Mouse (Mus musculus) monocyte, adult 5-6 weeks (primary cell): ENCODE measurements around the gene Nova2. TPM values are rescaled to one million over a fixed set of nuclear protein-coding genes. Genes with fewer than 3 reads are reported as not detected.

Source experiments
- ATAC-seq: fragments of 153-309, 156-312 bp; replicated peaks from 2 replicates; pipeline ENCODE4 v1.8.0; 2017; ENCODE audit warnings: mild to moderate bottlenecking; ENCODE audit not compliant: low TSS enrichment, insufficient number of reproducible peaks, severe bottlenecking, poor library complexity, low FRiP score
- total RNA-seq: library from RNA; stranded (forward); fragments of 200-1000, 200-491, 200-594 nt; gene quantifications from 3 replicates; pipeline ENCODE4 v1.2.3, GENCODE M21; 2017

The Nova2 gene
- total RNA-seq, 1 experiment from 2014 or later = not detected

- peak; percentile 51 for ATAC-seq
These were observed 77.3 kb downstream of the Nova2 start for GRCm38 (mm10) chr7:19002848-19003498.

- peak; percentile 64 for ATAC-seq
These were observed 78.4 kb downstream of the Nova2 start, which contains the start of gene Irf2bp1 for GRCm38 (mm10) chr7:19003902-19004630. TSS of gene Irf2bp1 (plus strand) at chr7:19004044.

- ATAC-seq = no peak
These were observed 79.0 kb downstream of the Nova2 start for GRCm38 (mm10) chr7:19004631-19005079.

- no peak for ATAC-seq
These were observed 79.9 kb downstream of the Nova2 start for GRCm38 (mm10) chr7:19005417-19006121.

- peak; percentile 42; the same call in 1 of the 2 replicates for ATAC-seq
These were observed 80.8 kb downstream of the Nova2 start for GRCm38 (mm10) chr7:19006476-19006875.

- ATAC-seq = no peak
These were observed 81.6 kb downstream of the Nova2 start for GRCm38 (mm10) chr7:19007026-19007977.

- no peak for ATAC-seq
These were observed 84.9 kb downstream of the Nova2 start for GRCm38 (mm10) chr7:19010581-19010980.

- no peak for ATAC-seq
These were observed 86.4 kb downstream of the Nova2 start for GRCm38 (mm10) chr7:19012025-19012621.

- ATAC-seq = no peak
These were observed 87.2 kb downstream of the Nova2 start for GRCm38 (mm10) chr7:19012882-19013281.

- no peak for ATAC-seq
These were observed 88.8 kb downstream of the Nova2 start for GRCm38 (mm10) chr7:19014452-19014851.

Other genes starting within 250 kb of the Nova2 start
- gene Psg20, start 239.7 kb upstream of the Nova2 start, total RNA-seq = not detected in 3 replicates
- not detected in 3 replicates for gene Psg22, start 207.8 kb upstream of the Nova2 start, total RNA-seq
- gene Psg19, start 127.4 kb upstream of the Nova2 start, total RNA-seq = not detected in 3 replicates
- not detected in 3 replicates for gene Psg17, start 104.3 kb upstream of the Nova2 start, total RNA-seq
- 0.19 to 0.75 TPM in 2 of 3 replicates, not detected in the other for gene Mill2, start 85.9 kb upstream of the Nova2 start, total RNA-seq
- gene Pglyrp1, start 54.6 kb upstream of the Nova2 start, total RNA-seq = 88.5 to 148 TPM (median 139 TPM) in 3 replicates
- 10.6 to 30.0 TPM (median 24.7 TPM) in 3 replicates for gene Ccdc61, start 15.5 kb upstream of the Nova2 start, total RNA-seq
- gene Nanos2, start 61.5 kb downstream of the Nova2 start, total RNA-seq = 0.49 TPM in 1 of 3 replicates, not detected in the others
- 0.75 to 2.1 TPM in 2 of 3 replicates, not detected in the other for gene Mypop, start 65.4 kb downstream of the Nova2 start, total RNA-seq
- 7.1 to 10.5 TPM (median 7.8 TPM) in 3 replicates for gene Irf2bp1, start 78.2 kb downstream of the Nova2 start, total RNA-seq
- gene Foxa3, start 97.7 kb downstream of the Nova2 start, total RNA-seq = not detected in 3 replicates
- 23.9 to 51.1 TPM (median 38.5 TPM) in 3 replicates for gene Sympk, start 98.5 kb downstream of the Nova2 start, total RNA-seq
- gene Rsph6a, start 128.8 kb downstream of the Nova2 start, total RNA-seq = not detected in 3 replicates
- gene Dmwd, start 150.3 kb downstream of the Nova2 start, total RNA-seq = 0.39 to 3.2 TPM (median 0.43 TPM) in 3 replicates
- gene Dmpk, start 158.0 kb downstream of the Nova2 start, total RNA-seq = 0.97 to 1.5 TPM in 2 of 3 replicates, not detected in the other
- not detected in 3 replicates for gene Six5, start 168.7 kb downstream of the Nova2 start, total RNA-seq
- gene Gm4969, start 192.5 kb downstream of the Nova2 start, total RNA-seq = not detected in 3 replicates
- gene Fbxo46, start 194.0 kb downstream of the Nova2 start, total RNA-seq = 6.7 to 11.5 TPM (median 7.1 TPM) in 3 replicates
- 2.4 to 4.9 TPM (median 3.9 TPM) in 3 replicates for gene Qpctl, start 223.4 kb downstream of the Nova2 start, total RNA-seq
- 27.7 to 42.9 TPM (median 30.8 TPM) in 3 replicates for gene Snrpd2, start 223.8 kb downstream of the Nova2 start, total RNA-seq
- gene Gipr, start 240.2 kb downstream of the Nova2 start, total RNA-seq = not detected in 3 replicates